Mouse (Mus musculus) adrenal gland, postnatal 10 days (tissue): Measurements from ENCODE around the gene Dbn1. TPM values are rescaled to one million over a fixed set of nuclear protein-coding genes. Genes with fewer than 3 reads are reported as not detected.

Experiments used
- DNase-seq: peaks from one replicate; pipeline ENCODE4 v3.0.0; 2021; ENCODE audit warnings: mixed read lengths
- long read RNA-seq, 2 experiments: library from polyadenylated mRNA; stranded (forward); transcript quantifications; one replicate each; pipeline ENCODE4 v2.0.0; 2021
- total RNA-seq, 2 experiments: library from RNA; stranded (reverse); gene quantifications; 2 replicates each; pipeline ENCODE4 v1.2.3; 2021

Dbn1 gene
- total RNA-seq = 10 to 100 TPM; 32.1 to 41.6 TPM
- long read RNA-seq, experiment 1, transcript Dbn1-203 (14 exons, 2,940 nt) = major isoform, 12 of 34 reads
- long read RNA-seq, experiment 1, partial matches to known transcripts = 17 of 34 reads
- long read RNA-seq, experiment 1, other reads (novel, unspliced or antisense) = 1 of 34 reads
- long read RNA-seq, experiment 2, transcript Dbn1-202 (14 exons, 2,378 nt) = minor isoform, 13 of 47 reads
- long read RNA-seq, experiment 2, transcript Dbn1-203 (14 exons, 2,940 nt) = major isoform, 19 of 47 reads
- long read RNA-seq, experiment 2, partial matches to known transcripts = 11 of 47 reads
- long read RNA-seq, experiment 2, other reads (novel, unspliced or antisense) = 4 of 47 reads

DNA sequence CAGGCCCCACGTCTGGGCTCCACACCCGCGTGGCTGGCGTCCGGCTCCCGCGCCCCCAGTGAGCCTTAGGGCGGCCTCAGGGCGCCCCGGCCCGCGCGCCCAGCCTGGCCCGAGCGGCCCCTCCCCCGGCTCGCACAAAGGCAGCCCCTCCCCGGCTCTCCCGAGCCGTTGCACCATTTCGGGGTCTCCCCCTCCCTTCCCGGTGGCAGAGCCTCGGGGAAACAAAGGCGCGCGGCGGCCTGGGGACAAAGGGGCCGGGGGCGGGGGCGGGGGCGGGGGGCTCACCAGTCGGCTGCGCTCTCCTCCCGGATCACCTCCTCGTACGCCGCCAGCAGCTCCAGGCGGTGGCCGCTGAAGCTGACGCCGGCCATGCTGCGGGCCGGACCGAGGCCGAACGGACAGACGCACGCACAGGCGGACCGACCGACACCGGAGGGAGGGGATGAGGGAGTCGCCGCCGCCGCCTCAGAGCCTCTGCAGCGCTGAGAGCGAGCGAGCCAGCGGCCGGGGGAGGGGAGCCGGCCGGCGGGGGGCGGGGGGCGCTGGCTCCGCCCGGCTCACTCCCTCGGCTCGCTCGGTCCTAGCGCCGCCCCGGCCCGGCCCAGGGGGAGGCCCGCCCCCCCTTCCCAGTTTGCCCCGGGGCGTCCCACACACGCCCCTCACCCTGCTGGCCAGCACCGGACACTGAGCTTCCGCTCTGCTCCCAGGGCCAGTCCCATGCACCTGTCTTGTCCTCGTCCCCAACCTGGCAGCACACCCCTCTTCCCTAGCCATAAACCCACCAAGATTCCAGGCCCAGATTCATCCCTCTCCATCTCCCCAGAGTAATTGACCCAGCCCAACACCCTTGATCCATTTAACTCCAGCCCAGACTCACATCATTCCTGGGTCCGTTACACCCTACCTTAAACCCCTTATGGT is at the start of gene Dbn1:
Gene Dbn1 (minus strand): TSS at position 534 of the 921 bp plus-strand sequence.
- peak; percentile 75 for DNase-seq

- peak; percentile 99 for DNase-seq
These were observed 48.6 kb upstream of the Dbn1 start, which contains the start of gene Ddx41 for GRCm38 (mm10) chr13:55536194-55537175. Gene Ddx41, minus strand, starts transcription at chr13:55536658.

DNA sequence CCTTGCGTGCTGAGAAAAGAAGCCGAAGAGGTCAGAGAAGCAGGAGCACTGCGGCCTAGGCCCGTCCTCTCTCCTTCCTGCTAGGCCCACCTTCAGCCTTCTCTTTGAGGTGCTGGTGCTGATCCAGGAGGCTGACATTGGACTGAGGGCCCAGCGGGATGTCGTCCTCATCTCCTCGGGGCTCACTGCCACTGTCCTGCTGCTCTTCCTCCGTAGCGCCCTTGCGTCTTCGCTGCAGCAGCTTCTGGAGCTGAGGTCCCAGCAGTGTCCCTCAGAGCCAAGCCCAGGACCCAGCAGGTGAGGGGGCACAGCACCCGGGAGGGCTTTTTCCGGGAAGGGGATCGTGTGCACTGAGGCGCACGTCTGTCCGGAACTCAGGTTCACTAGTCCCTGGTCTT is 47.9 kb upstream of the Dbn1 start:
- no peak for DNase-seq

- no peak for DNase-seq
These were observed 47.3 kb upstream of the Dbn1 start for GRCm38 (mm10) chr13:55535191-55535590.

- DNase-seq = peak; percentile 41
These were observed 41.4 kb upstream of the Dbn1 start, which contains the start of gene Dok3 for GRCm38 (mm10) chr13:55529198-55529915. Gene Dok3, minus strand, starts transcription at chr13:55529296.

- peak; percentile 10 for DNase-seq
These were observed 40.2 kb upstream of the Dbn1 start for GRCm38 (mm10) chr13:55527834-55528772.

DNA sequence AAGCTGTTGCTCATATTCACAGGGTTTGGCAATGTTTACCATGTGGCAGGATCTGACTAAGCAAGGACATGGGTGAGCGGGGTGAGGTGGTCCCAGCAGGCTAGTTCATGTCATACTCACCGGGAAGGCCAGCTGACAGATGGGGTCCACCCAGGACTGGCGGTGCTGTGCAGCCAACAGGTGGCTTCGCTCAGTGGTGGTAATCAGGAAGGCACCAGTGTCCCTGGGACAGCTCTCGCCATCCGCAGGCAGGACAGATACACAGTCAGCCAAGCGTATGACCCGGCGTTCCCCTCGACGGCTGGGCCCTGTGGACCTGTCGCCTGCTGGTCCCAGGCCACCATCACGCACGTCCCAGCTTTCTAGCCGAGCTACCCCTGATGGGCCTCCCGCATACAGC is 39.3 kb upstream of the Dbn1 start:
- no peak for DNase-seq

- peak; percentile 34 for DNase-seq
These were observed 38.0 kb upstream of the Dbn1 start for GRCm38 (mm10) chr13:55525733-55526553.

GRCm38 (mm10) chr13:55523951-55524600 is 36.2 kb upstream of the Dbn1 start:
- peak; percentile 6 for DNase-seq

DNA sequence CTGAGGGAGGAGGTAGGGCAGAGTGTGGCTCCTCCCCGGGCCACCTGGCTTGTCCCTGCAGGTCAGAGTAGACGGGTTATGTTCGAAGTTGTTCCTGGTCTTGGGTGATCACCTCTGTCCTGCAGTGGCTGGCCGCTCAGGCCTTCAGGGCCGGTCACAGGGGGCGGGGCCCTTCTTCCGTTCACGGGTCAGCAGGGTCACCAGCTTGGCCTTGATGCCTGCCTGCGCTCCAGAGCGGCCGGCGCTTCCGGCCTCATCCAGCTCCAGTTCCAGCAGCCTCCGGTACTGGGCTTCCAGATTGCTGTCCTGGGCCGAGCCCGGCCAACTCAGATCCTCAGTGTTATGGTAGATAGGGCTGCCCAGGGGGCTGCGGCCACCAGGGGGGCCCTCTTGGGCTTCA is 35.4 kb upstream of the Dbn1 start:
- peak; percentile 67 for DNase-seq

GRCm38 (mm10) chr13:55522730-55523129 is 34.8 kb upstream of the Dbn1 start:
- DNase-seq = peak; percentile 7

GRCm38 (mm10) chr13:55519606-55520005 is 31.7 kb upstream of the Dbn1 start:
- DNase-seq = no peak

DNA sequence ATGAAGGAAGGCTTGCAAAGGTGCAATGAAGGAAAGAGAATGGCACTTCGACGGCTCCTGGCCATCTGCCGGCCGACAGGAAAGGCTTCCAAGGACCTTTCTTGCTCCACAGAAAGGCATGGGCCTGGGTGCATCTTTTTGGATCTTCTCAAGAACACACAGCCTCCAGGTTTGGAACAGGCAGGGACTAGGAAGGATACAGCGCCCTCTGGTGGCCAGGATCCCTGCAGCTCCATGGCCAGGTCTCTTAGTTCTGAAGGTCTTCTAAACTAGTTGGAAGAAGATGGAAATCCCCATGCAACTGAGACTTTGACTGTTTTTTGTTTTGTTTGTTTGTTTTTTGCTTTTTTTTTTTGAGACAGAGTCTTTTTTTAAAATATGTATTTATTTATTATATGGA is 29.0 kb upstream of the Dbn1 start:
- peak; percentile 93 for DNase-seq

DNA sequence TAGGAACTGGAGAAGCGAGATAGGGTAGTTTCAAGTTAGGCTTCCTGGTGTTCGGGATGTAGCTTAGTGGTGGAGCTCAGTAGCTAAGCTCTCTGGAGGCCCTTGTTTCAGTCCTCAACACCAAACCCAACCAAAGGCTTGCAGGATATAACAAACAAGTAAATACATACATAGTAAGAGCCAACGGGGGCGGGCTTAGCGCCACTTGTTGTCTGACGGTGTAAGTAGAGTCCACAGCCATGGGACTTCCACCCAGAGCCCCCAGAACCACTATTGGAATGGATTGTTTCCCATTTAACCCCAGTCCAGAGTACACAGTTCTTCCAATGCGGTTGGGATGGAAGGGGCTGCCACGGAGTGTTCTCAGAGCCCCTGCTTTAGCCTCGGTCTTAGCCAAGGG is 25.9 kb upstream of the Dbn1 start:
- DNase-seq = no peak

- peak; percentile 95 for DNase-seq
These were observed 25.3 kb upstream of the Dbn1 start, which contains the start of gene Pdlim7 for GRCm38 (mm10) chr13:55513111-55513748. Gene Pdlim7, minus strand, starts transcription at chr13:55513676.

DNA sequence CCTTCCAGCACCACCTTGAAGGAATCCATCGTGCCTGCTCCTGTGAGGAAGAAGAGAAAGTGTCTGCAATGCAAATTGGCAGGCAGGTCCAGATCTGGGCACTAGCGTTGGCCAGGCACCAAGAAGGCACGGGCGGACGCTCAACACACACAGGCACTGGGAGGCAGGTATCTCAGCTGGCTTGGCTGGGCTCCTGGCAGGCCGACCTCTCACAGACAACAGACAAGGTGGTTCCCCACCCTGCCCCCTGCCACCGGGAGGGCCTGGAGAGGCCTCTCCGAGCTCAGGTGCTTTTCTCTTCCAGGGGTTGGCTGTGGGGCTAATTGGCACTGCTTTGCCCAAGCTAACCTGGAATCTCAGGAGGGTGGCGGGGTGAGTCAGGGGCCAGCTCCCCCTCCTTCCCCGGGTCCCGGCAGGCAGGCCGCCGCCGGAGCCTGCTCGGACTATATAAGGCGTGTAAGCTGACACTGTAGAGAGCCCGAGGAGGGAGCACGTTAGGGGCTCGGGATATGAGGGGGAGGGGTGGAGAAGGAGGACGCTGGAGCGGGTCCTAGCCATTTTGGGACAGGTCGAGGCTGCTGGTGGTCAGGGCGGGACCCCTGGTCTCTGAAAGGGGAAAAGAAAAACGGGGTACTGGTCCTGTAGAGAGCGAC is 24.6 kb upstream of the Dbn1 start:
- peak; percentile 69 for DNase-seq

DNA sequence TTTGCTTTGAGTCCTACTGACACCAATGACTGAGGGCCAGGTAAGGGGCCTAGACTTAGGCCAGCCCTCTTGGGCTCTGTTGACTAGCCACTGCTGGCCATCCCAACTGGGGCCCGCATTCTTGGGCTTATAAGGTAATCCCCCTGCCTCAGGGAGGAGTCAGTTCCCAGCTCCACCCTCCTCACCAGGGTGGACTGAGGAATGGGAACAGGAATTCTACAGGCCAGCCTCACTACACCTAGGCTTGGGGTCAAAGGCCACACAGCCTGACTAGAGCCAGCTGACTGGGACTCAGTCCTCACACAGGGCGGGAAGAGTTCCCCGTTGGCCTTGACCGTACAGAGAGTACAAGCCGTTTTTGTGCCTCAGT is 23.6 kb upstream of the Dbn1 start:
- DNase-seq = no peak
